Mouse (Mus musculus): ENCODE results near the gene Adsl. TPM values are rescaled to one million over a fixed set of nuclear protein-coding genes. Genes with fewer than 3 reads are reported as not detected.

The Adsl gene
- polyA plus RNA-seq (2017; shearing (Covaris generic)), result 181 TPM

DNA sequence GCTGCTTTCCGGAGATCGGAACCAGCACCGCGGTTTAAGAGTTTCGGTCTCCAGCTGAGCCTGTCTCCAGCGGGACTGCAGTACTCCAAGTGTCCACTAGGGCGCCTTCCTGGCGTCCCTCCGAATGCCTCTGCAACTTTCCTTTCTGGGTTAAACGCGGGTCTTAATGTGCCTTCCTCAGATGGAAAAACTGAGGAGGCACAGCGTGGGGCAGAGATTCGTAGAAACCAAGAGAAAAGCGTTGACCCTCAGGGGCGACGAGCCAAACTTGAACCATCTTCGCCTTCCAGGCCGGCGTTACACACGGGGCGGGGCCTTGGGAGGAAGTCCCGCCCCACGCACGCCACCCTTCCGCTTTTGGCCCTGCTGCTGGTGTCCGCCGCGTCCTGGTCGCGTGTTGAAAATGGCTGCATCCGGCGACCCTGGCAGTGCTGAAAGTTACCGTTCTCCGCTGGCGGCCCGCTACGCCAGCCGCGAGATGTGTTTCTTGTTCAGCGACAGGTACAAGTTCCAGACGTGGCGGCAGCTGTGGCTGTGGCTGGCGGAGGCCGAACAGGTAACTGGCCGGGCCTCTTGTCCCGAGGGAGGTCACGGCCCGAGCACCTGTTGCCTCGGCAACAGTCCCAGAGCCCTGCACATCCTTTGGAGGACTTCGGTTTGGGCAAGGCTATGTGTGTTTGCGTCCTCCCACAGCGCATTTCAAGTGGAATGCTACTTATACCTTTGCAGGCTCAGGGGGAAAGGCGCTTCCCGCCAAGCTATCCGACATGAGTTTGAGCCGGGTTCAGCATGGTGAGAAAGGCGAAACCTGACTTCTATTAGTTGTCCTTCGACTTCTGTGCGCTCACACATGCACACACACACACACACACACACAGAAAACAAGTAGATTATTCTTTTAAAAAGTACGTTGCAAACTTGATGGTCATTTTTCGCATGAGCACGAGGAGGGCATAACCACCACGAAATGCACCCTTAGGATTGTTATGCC lies at the start of gene Adsl:
Adsl (plus strand) TSS at position 346 of the 991 bp plus-strand sequence.

DNA sequence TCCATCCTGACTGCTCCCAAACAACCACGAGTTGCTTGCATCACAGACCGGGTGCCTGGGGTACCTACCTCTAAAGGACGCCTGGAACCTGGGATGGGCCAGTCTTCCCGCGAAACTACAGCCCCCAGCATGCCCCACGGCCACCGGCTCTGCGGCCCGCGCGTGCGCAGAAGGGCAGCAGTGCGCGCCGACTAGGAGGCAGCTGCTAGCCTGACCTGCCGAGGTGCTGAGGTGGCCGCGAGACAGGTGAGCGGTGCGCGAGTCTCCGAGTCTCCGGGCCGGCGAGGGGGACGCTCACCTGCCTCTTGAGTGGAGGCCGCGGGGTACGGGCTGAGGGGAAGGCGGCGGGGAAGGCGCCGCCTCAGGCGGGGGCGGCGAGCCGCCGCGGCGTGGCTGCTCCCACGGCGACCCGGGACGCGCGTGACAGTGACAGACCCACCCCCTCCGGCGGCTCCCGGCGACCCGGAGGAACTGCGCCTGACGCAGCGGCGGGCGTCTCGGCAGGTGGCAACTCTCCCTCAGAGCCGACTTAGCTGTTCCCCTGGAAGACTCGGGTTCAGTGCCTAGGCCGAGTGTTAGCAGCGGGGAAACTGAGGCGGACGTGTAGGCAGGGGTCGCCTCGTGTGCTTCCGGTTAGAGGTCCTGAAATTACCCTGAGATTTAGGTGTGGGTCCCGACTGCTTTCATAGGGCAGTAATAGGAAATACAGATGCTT lies 29.5 kb downstream of the Adsl start, which contains the start of gene Sgsm3:
Sgsm3 (plus strand) TSS at position 146 of the 715 bp plus-strand sequence.

Other genes starting within 250 kb of the Adsl start
- 40.3 TPM for gene Tnrc6b, start 237.2 kb upstream of the Adsl start, polyA plus RNA-seq (2017; shearing (Covaris generic))
- gene Sgsm3, start 29.3 kb downstream of the Adsl start, polyA plus RNA-seq (2017; shearing (Covaris generic)), result 7.1 TPM
- 97.5 TPM for gene Mrtfa, start 242.3 kb downstream of the Adsl start, polyA plus RNA-seq (2017; shearing (Covaris generic))

All from CD4-positive, CD25-positive, alpha-beta regulatory T cell (primary cell).